ENCODE assay signal across 14 mouse cellular contexts in the genomic region with DNA sequence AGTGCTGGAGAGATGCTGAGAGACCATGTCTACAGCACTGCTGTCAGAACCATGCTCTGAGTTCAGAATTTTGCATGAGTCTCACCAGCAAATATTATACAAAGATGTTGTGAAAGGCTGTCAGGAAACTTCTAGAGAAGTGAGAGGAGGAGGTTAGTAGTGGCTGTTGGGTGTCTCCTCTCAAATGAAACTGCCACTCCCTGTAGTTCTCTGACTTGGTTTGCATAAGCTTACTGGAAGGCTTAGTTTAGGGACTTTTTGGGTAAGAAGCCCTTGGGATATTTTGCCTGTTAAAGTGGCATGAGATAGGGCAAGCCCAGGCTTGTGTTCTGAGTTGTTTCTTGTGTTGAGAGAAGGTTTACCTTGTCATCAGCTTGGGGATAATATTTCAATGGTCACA. TPM values are rescaled to one million over a fixed set of nuclear protein-coding genes. Genes with fewer than 3 reads are reported as not detected.
"Had no signal": no experiment of that assay in that cellular context is flagged by ENCODE, and none has a peak within 500 bp of the region (broad histone marks: within the 10 kb centered on the region; RNA-seq: fewer than 3 reads in every experiment).

No protein-coding gene starts in this region.

RNA-seq across cellular contexts. Expression of a gene that starts 40.7 kb away (rescaled TPM):
- total RNA-seq: layer of hippocampus, postnatal 14 days; left cerebral cortex, postnatal 4 days had no signal
- polyA plus RNA-seq: kidney, embryonic 16.5 days; limb, embryonic 12.5 days; liver, embryonic 11.5 days; liver, embryonic 14.5 days; liver, postnatal 0 days; lung, embryonic 14.5 days; lung, postnatal 0 days; midbrain, embryonic 12.5 days; midbrain, embryonic 15.5 days; myocyte; neural tube, embryonic 13.5 days; small intestine, adult 2 months had no signal
